Mouse (Mus musculus): ENCODE measurements around the gene Tbx6. TPM values are rescaled to one million over a fixed set of nuclear protein-coding genes. Genes with fewer than 3 reads are reported as not detected.

Gene Tbx6
- polyA plus RNA-seq, 1 experiment from 2014 or later, result 0.58 TPM

DNA sequence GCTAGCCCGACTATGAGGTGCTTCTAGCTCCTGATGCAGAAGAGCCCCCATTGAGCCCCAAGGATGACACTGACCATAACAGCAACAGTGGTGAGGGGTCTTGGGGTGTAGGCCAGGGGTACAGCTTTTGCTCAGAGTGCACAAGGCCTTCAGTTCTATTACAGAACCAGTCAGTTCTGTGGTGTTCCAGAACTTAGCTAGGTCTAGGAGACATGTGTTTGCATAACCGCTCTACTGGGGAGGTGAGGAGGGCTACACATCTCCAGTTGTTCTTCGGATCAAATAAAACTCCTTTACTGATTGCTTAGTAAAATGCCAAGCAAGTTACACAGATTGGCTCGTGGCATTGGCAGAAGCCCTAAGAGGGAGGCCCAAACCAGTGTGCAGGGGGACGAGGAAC lies 50.3 kb downstream of the Tbx6 start, which contains the start of gene 4930451I11Rik:
Gene 4930451I11Rik, minus strand, starts transcription at position 101 of the 400 bp plus-strand sequence.
- no peak for ATAC-seq (replicated peaks; ENCODE audit: extremely low read depth, insufficient read depth, low FRiP score)
- Histone ChIP-seq H3K27me3 (ENCODE audit: control insufficient read depth, insufficient read depth, low read length) (peaks cover 13% of the 10 kb centered on the region; the same call in 1 of the 2 replicates), H3K9ac (ENCODE audit: low read length) (0 out of 2 replicates have a peak within 1 kb of the TSS, but pooled peaks have one; percentile 14)

GRCm38 (mm10) chr7:126832036-126832598 lies 50.8 kb downstream of the Tbx6 start:
- Histone ChIP-seq H3K36me3 (ENCODE audit: control insufficient read depth, insufficient read depth) (no peaks in the 10 kb centered on the region), H3K9ac (ENCODE audit: low read length) (0 out of 2 replicates have a peak overlapping the region, but pooled peaks have one; percentile 14), H3K27ac (ENCODE audit: low read length) (no peak overlapping the region), H3K4me1 (ENCODE audit: control insufficient read depth, insufficient read depth, low read length) (0 out of 2 replicates have a peak, but pooled peaks cover 3% of the 10 kb centered on the region), H3K4me3 (ENCODE audit: low read length) (peak overlapping the region; percentile 45), H3K4me2 (ENCODE audit: low read depth, low read length) (peak overlapping the region; percentile 63), H3K27me3 (ENCODE audit: control insufficient read depth, insufficient read depth, low read length) (peaks cover 13% of the 10 kb centered on the region; the same call in 1 of the 2 replicates), H3K9me3 (replicated peaks; ENCODE audit: control insufficient read depth, low read length) (no peaks in the 10 kb centered on the region)
- 1% methylated on average over 21 of the region's 21 CpGs for WGBS
- peak; percentile 83 for ATAC-seq (replicated peaks; ENCODE audit: extremely low read depth, insufficient read depth, low FRiP score)

More for the DNA sequence above, 50.3 kb downstream of the Tbx6 start, which contains the start of gene 4930451I11Rik:
- H3K27ac ChIP-seq (ENCODE audit: low read length), result no peak within 1 kb of the TSS
- peak within 1 kb of the TSS; percentile 45 for H3K4me3 ChIP-seq (ENCODE audit: low read length)
- 0 out of 2 replicates have a peak, but pooled peaks cover 3% of the 10 kb centered on the region for H3K4me1 ChIP-seq (ENCODE audit: control insufficient read depth, insufficient read depth, low read length)
- no peaks in the 10 kb centered on the region for H3K36me3 ChIP-seq (ENCODE audit: control insufficient read depth, insufficient read depth)
- H3K9me3 ChIP-seq (replicated peaks; ENCODE audit: control insufficient read depth, low read length), result no peaks in the 10 kb centered on the region
- peak within 1 kb of the TSS; percentile 63 for H3K4me2 ChIP-seq (ENCODE audit: low read depth, low read length)
- 53% methylated on average over 5 of the region's 5 CpGs for WGBS

- H3K27me3 ChIP-seq (ENCODE audit: control insufficient read depth, insufficient read depth, low read length), result peaks cover 10% of the 10 kb centered on the region; the same call in 1 of the 2 replicates
- H3K4me3 ChIP-seq (ENCODE audit: low read length), result no peak overlapping the region
- H3K4me2 ChIP-seq (ENCODE audit: low read depth, low read length), result no peak overlapping the region
- WGBS, result 100% methylated on average over 1 of the region's 1 CpGs
- 0 out of 2 replicates have a peak, but pooled peaks cover 3% of the 10 kb centered on the region for H3K4me1 ChIP-seq (ENCODE audit: control insufficient read depth, insufficient read depth, low read length)
- no peaks in the 10 kb centered on the region for H3K36me3 ChIP-seq (ENCODE audit: control insufficient read depth, insufficient read depth)
- no peaks in the 10 kb centered on the region for H3K9me3 ChIP-seq (replicated peaks; ENCODE audit: control insufficient read depth, low read length)
- no peak for ATAC-seq (replicated peaks; ENCODE audit: extremely low read depth, insufficient read depth, low FRiP score)
- H3K9ac ChIP-seq (ENCODE audit: low read length), result no peak overlapping the region
- no peak overlapping the region for H3K27ac ChIP-seq (ENCODE audit: low read length)
These were observed 52.0 kb downstream of the Tbx6 start for GRCm38 (mm10) chr7:126833294-126833693.

Other genes starting within 250 kb of the Tbx6 start
- gene Eif3c, start 215.1 kb upstream of the Tbx6 start, polyA plus RNA-seq (2015; fragmentation: Nextera tagmentation; extraction: Ambion mirVana), result 115 and 120 TPM in 2 replicates
- 0.71 and 0.75 TPM in 2 replicates for gene Apobr, start 196.5 kb upstream of the Tbx6 start, polyA plus RNA-seq (2015; fragmentation: Nextera tagmentation; extraction: Ambion mirVana)
- gene Cln3, start 195.7 kb upstream of the Tbx6 start, polyA plus RNA-seq (2015; fragmentation: Nextera tagmentation; extraction: Ambion mirVana), result 20.2 TPM in 2 replicates
- gene Il27, start 186.5 kb upstream of the Tbx6 start, polyA plus RNA-seq (2015; fragmentation: Nextera tagmentation; extraction: Ambion mirVana), result not detected in 2 replicates
- 12.8 and 12.9 TPM in 2 replicates for gene Nupr1, start 150.6 kb upstream of the Tbx6 start, polyA plus RNA-seq (2015; fragmentation: Nextera tagmentation; extraction: Ambion mirVana)
- 36.1 and 39.1 TPM in 2 replicates for gene Sgf29, start 132.2 kb upstream of the Tbx6 start, polyA plus RNA-seq (2015; fragmentation: Nextera tagmentation; extraction: Ambion mirVana)
- gene Sult1a1, start 105.1 kb upstream of the Tbx6 start, polyA plus RNA-seq (2015; fragmentation: Nextera tagmentation; extraction: Ambion mirVana), result 17.4 and 18.5 TPM in 2 replicates
- gene Bola2, start 86.1 kb upstream of the Tbx6 start, polyA plus RNA-seq (2015; fragmentation: Nextera tagmentation; extraction: Ambion mirVana), result 75.4 and 85.6 TPM in 2 replicates
- gene Slx1b, start 85.7 kb upstream of the Tbx6 start, polyA plus RNA-seq (2015; fragmentation: Nextera tagmentation; extraction: Ambion mirVana), result 6.6 and 6.7 TPM in 2 replicates
- 57.7 and 131 TPM in 2 replicates for gene Coro1a, start 73.7 kb upstream of the Tbx6 start, polyA plus RNA-seq (2015; fragmentation: Nextera tagmentation; extraction: Ambion mirVana)
- gene Mapk3, start 21.9 kb upstream of the Tbx6 start, polyA plus RNA-seq (2015; fragmentation: Nextera tagmentation; extraction: Ambion mirVana), result 58.6 and 62.5 TPM in 2 replicates
- gene Gdpd3, start 15.1 kb upstream of the Tbx6 start, polyA plus RNA-seq (2015; fragmentation: Nextera tagmentation; extraction: Ambion mirVana), result 0.75 and 1.00 TPM in 2 replicates
- 80.8 and 84.6 TPM in 2 replicates for gene Ypel3, start 4.5 kb upstream of the Tbx6 start, polyA plus RNA-seq (2015; fragmentation: Nextera tagmentation; extraction: Ambion mirVana)
- gene Ppp4c, start 11.0 kb downstream of the Tbx6 start, polyA plus RNA-seq (2015; fragmentation: Nextera tagmentation; extraction: Ambion mirVana), result 133 and 159 TPM in 2 replicates
- 0.86 and 1.4 TPM in 2 replicates for gene Fam57b, start 16.2 kb downstream of the Tbx6 start, polyA plus RNA-seq (2015; fragmentation: Nextera tagmentation; extraction: Ambion mirVana)
- not detected in 2 replicates for gene 4930451I11Rik, start 50.2 kb downstream of the Tbx6 start, polyA plus RNA-seq (2015; fragmentation: Nextera tagmentation; extraction: Ambion mirVana)
- gene Doc2a, start 65.9 kb downstream of the Tbx6 start, polyA plus RNA-seq (2015; fragmentation: Nextera tagmentation; extraction: Ambion mirVana), result not detected in 2 replicates
- gene Hirip3, start 80.5 kb downstream of the Tbx6 start, polyA plus RNA-seq (2015; fragmentation: Nextera tagmentation; extraction: Ambion mirVana), result 19.8 and 22.2 TPM in 2 replicates
- gene Ino80e, start 80.9 kb downstream of the Tbx6 start, polyA plus RNA-seq (2015; fragmentation: Nextera tagmentation; extraction: Ambion mirVana), result 50.5 and 52.0 TPM in 2 replicates
- gene Taok2, start 103.2 kb downstream of the Tbx6 start, polyA plus RNA-seq (2015; fragmentation: Nextera tagmentation; extraction: Ambion mirVana), result 31.1 and 35.4 TPM in 2 replicates
- gene Tmem219, start 141.4 kb downstream of the Tbx6 start, polyA plus RNA-seq (2015; fragmentation: Nextera tagmentation; extraction: Ambion mirVana), result 19.6 and 22.5 TPM in 2 replicates
- gene Kctd13, start 147.4 kb downstream of the Tbx6 start, polyA plus RNA-seq (2015; fragmentation: Nextera tagmentation; extraction: Ambion mirVana), result 13.3 TPM in 2 replicates
- not detected in 2 replicates for gene Asphd1, start 168.1 kb downstream of the Tbx6 start, polyA plus RNA-seq (2015; fragmentation: Nextera tagmentation; extraction: Ambion mirVana)
- gene Sez6l2, start 169.1 kb downstream of the Tbx6 start, polyA plus RNA-seq (2015; fragmentation: Nextera tagmentation; extraction: Ambion mirVana), result 0.53 and 1.0 TPM in 2 replicates
- 85.1 and 89.4 TPM in 2 replicates for gene Cdipt, start 194.4 kb downstream of the Tbx6 start, polyA plus RNA-seq (2015; fragmentation: Nextera tagmentation; extraction: Ambion mirVana)
- 1.2 and 1.6 TPM in 2 replicates for gene Cdiptos, start 194.6 kb downstream of the Tbx6 start, polyA plus RNA-seq (2015; fragmentation: Nextera tagmentation; extraction: Ambion mirVana)
- 15.9 and 20.6 TPM in 2 replicates for gene Mvp, start 233.1 kb downstream of the Tbx6 start, polyA plus RNA-seq (2015; fragmentation: Nextera tagmentation; extraction: Ambion mirVana)
- 0.75 TPM in 1 of 2 replicates, not detected in the other for gene Pagr1b, start 235.0 kb downstream of the Tbx6 start, polyA plus RNA-seq (2015; fragmentation: Nextera tagmentation; extraction: Ambion mirVana)
- gene Pagr1a, start 235.9 kb downstream of the Tbx6 start, polyA plus RNA-seq (2015; fragmentation: Nextera tagmentation; extraction: Ambion mirVana), result 61.0 and 78.5 TPM in 2 replicates
- 15.4 and 38.5 TPM in 2 replicates for gene Gm42742, start 239.6 kb downstream of the Tbx6 start, polyA plus RNA-seq (2015; fragmentation: Nextera tagmentation; extraction: Ambion mirVana)
- gene Prrt2, start 239.7 kb downstream of the Tbx6 start, polyA plus RNA-seq (2015; fragmentation: Nextera tagmentation; extraction: Ambion mirVana), result 1.6 and 2.4 TPM in 2 replicates
- gene Maz, start 245.6 kb downstream of the Tbx6 start, polyA plus RNA-seq (2015; fragmentation: Nextera tagmentation; extraction: Ambion mirVana), result 31.5 and 34.1 TPM in 2 replicates

Measured in heart, embryonic 16.5 days (tissue).